Mouse (Mus musculus): ENCODE data around the gene Nsmce1. TPM values are rescaled to one million over a fixed set of nuclear protein-coding genes. Genes with fewer than 3 reads are reported as not detected.
A peak's percentile ranks its signal among the peaks of the same experiment; 100 is the strongest.

The Nsmce1 gene
- polyA plus RNA-seq, 1 experiment from 2014 or later = 127 TPM

GRCm38 (mm10) chr7:125500879-125501278 is 9.5 kb upstream of the Nsmce1 start:
- no peaks in the 10 kb centered on the region; the same call in 1 of the 2 replicates for H3K36me3 ChIP-seq (ENCODE audit: control insufficient read depth, insufficient read depth, low read length)
- WGBS = 90% methylated on average over 7 of the region's 7 CpGs
- no peaks in the 10 kb centered on the region for H3K4me1 ChIP-seq (ENCODE audit: control insufficient read depth, insufficient read depth, low read length)
- H3K4me2 ChIP-seq (ENCODE audit: low read depth, severe bottlenecking) = no peak overlapping the region
- no peaks in the 10 kb centered on the region for H3K9me3 ChIP-seq (ENCODE audit: control insufficient read depth, low read length)
- ATAC-seq (ENCODE audit: insufficient number of reproducible peaks, low FRiP score, low TSS enrichment, low read depth) (no peak), DNase-seq (ENCODE audit: low spot score) (no peak)
- no peak overlapping the region for H3K27ac ChIP-seq (replicated peaks; ENCODE audit: low read depth, low read length)
- H3K27me3 ChIP-seq (ENCODE audit: control insufficient read depth, insufficient read depth, low read length) = no peaks in the 10 kb centered on the region
- no peak overlapping the region for H3K4me3 ChIP-seq (ENCODE audit: low read depth, low read length)
- H3K9ac ChIP-seq (ENCODE audit: low read length) = no peak overlapping the region

- no peaks in the 10 kb centered on the region for H3K9me3 ChIP-seq (ENCODE audit: control insufficient read depth, low read length)
- 86% methylated on average over 13 of the region's 13 CpGs for WGBS
These were observed 8.8 kb upstream of the Nsmce1 start for GRCm38 (mm10) chr7:125499927-125500868.

GRCm38 (mm10) chr7:125495864-125496440 is 4.6 kb upstream of the Nsmce1 start:
- no peak for DNase-seq (ENCODE audit: low spot score)
- H3K9ac ChIP-seq (ENCODE audit: low read length) = no peak overlapping the region
- no peak for ATAC-seq (ENCODE audit: insufficient number of reproducible peaks, low FRiP score, low TSS enrichment, low read depth)
- no peaks in the 10 kb centered on the region for H3K27me3 ChIP-seq (ENCODE audit: control insufficient read depth, insufficient read depth, low read length)
- no peaks in the 10 kb centered on the region for H3K36me3 ChIP-seq (ENCODE audit: control insufficient read depth, insufficient read depth, low read length)
- 0 out of 2 replicates have a peak, but pooled peaks cover 2% of the 10 kb centered on the region for H3K4me1 ChIP-seq (ENCODE audit: control insufficient read depth, insufficient read depth, low read length)
- H3K4me3 ChIP-seq (ENCODE audit: low read depth, low read length) = no peak overlapping the region
- H3K9me3 ChIP-seq (ENCODE audit: control insufficient read depth, low read length) = no peaks in the 10 kb centered on the region
- WGBS = 86% methylated on average over 6 of the region's 6 CpGs
- no peak overlapping the region for H3K4me2 ChIP-seq (ENCODE audit: low read depth, severe bottlenecking)
- H3K27ac ChIP-seq (replicated peaks; ENCODE audit: low read depth, low read length) = no peak overlapping the region

More at GRCm38 (mm10) chr7:125499927-125500868, 8.8 kb upstream of the Nsmce1 start:
- H3K4me1 ChIP-seq (ENCODE audit: control insufficient read depth, insufficient read depth, low read length) = no peaks in the 10 kb centered on the region
- no peak for ATAC-seq (ENCODE audit: insufficient number of reproducible peaks, low FRiP score, low TSS enrichment, low read depth)
- H3K27me3 ChIP-seq (ENCODE audit: control insufficient read depth, insufficient read depth, low read length) = no peaks in the 10 kb centered on the region
- H3K36me3 ChIP-seq (ENCODE audit: control insufficient read depth, insufficient read depth, low read length) = no peaks in the 10 kb centered on the region; the same call in 1 of the 2 replicates
- no peak for DNase-seq (ENCODE audit: low spot score)
- H3K4me3 ChIP-seq (ENCODE audit: low read depth, low read length) = no peak overlapping the region
- H3K4me2 ChIP-seq (ENCODE audit: low read depth, severe bottlenecking) = no peak overlapping the region
- H3K27ac ChIP-seq (replicated peaks; ENCODE audit: low read depth, low read length) = no peak overlapping the region
- H3K9ac ChIP-seq (ENCODE audit: low read length) = no peak overlapping the region

GRCm38 (mm10) chr7:125492551-125492950 is 1.2 kb upstream of the Nsmce1 start:
- Histone ChIP-seq H3K4me1 (ENCODE audit: control insufficient read depth, insufficient read depth, low read length) (peaks cover 2% of the 10 kb centered on the region; the same call in 1 of the 2 replicates), H3K4me3 (ENCODE audit: low read depth, low read length) (no peak overlapping the region), H3K4me2 (ENCODE audit: low read depth, severe bottlenecking) (no peak overlapping the region), H3K36me3 (ENCODE audit: control insufficient read depth, insufficient read depth, low read length) (no peaks in the 10 kb centered on the region), H3K9me3 (ENCODE audit: control insufficient read depth, low read length) (no peaks in the 10 kb centered on the region), H3K27me3 (ENCODE audit: control insufficient read depth, insufficient read depth, low read length) (no peaks in the 10 kb centered on the region), H3K27ac (replicated peaks; ENCODE audit: low read depth, low read length) (no peak overlapping the region), H3K9ac (ENCODE audit: low read length) (0 out of 2 replicates have a peak overlapping the region, but pooled peaks have one; percentile 0)
- 85% methylated on average over 6 of the region's 6 CpGs for WGBS
- DNase-seq (ENCODE audit: low spot score) (no peak), ATAC-seq (ENCODE audit: insufficient number of reproducible peaks, low FRiP score, low TSS enrichment, low read depth) (no peak)

- ATAC-seq (ENCODE audit: insufficient number of reproducible peaks, low FRiP score, low TSS enrichment, low read depth) (peak; percentile 22; the same call in 1 of the 2 replicates), DNase-seq (ENCODE audit: low spot score) (no peak)
- H3K9ac ChIP-seq (ENCODE audit: low read length) = peak overlapping the region; percentile 83
- no peaks in the 10 kb centered on the region for H3K9me3 ChIP-seq (ENCODE audit: control insufficient read depth, low read length)
- 34% methylated on average over 12 of the region's 12 CpGs for WGBS
- peak overlapping the region; percentile 59 for H3K4me2 ChIP-seq (ENCODE audit: low read depth, severe bottlenecking)
- H3K4me3 ChIP-seq (ENCODE audit: low read depth, low read length) = peak overlapping the region; percentile 53
- peak overlapping the region; percentile 78 for H3K27ac ChIP-seq (replicated peaks; ENCODE audit: low read depth, low read length)
- H3K36me3 ChIP-seq (ENCODE audit: control insufficient read depth, insufficient read depth, low read length) = no peaks in the 10 kb centered on the region
- peaks cover 2% of the 10 kb centered on the region; the same call in 1 of the 2 replicates for H3K4me1 ChIP-seq (ENCODE audit: control insufficient read depth, insufficient read depth, low read length)
- H3K27me3 ChIP-seq (ENCODE audit: control insufficient read depth, insufficient read depth, low read length) = no peaks in the 10 kb centered on the region
These were observed 364 bp upstream of the Nsmce1 start for GRCm38 (mm10) chr7:125491760-125492159.

- Histone ChIP-seq H3K9me3 (ENCODE audit: control insufficient read depth, low read length) (no peaks in the 10 kb centered on the region), H3K27ac (replicated peaks; ENCODE audit: low read depth, low read length) (no peak overlapping the region), H3K4me2 (ENCODE audit: low read depth, severe bottlenecking) (no peak overlapping the region), H3K4me3 (ENCODE audit: low read depth, low read length) (no peak overlapping the region), H3K36me3 (ENCODE audit: control insufficient read depth, insufficient read depth, low read length) (peaks cover 2% of the 10 kb centered on the region; the same call in 1 of the 2 replicates), H3K27me3 (ENCODE audit: control insufficient read depth, insufficient read depth, low read length) (no peaks in the 10 kb centered on the region), H3K9ac (ENCODE audit: low read length) (no peak overlapping the region), H3K4me1 (ENCODE audit: control insufficient read depth, insufficient read depth, low read length) (peaks cover 2% of the 10 kb centered on the region; the same call in 1 of the 2 replicates)
- 91% methylated on average over 2 of the region's 2 CpGs for WGBS
- ATAC-seq (ENCODE audit: insufficient number of reproducible peaks, low FRiP score, low TSS enrichment, low read depth) = no peak
- no peak for DNase-seq (ENCODE audit: low spot score)
These were observed 1.8 kb downstream of the Nsmce1 start for GRCm38 (mm10) chr7:125489636-125490035.

GRCm38 (mm10) chr7:125488706-125489105 is 2.7 kb downstream of the Nsmce1 start:
- H3K4me2 ChIP-seq (ENCODE audit: low read depth, severe bottlenecking) = no peak overlapping the region
- H3K27ac ChIP-seq (replicated peaks; ENCODE audit: low read depth, low read length) = no peak overlapping the region
- no peak for DNase-seq (ENCODE audit: low spot score)
- 86% methylated on average over 6 of the region's 6 CpGs for WGBS
- no peak overlapping the region for H3K9ac ChIP-seq (ENCODE audit: low read length)
- no peak overlapping the region for H3K4me3 ChIP-seq (ENCODE audit: low read depth, low read length)
- H3K27me3 ChIP-seq (ENCODE audit: control insufficient read depth, insufficient read depth, low read length) = no peaks in the 10 kb centered on the region
- peaks cover 2% of the 10 kb centered on the region; the same call in 1 of the 2 replicates for H3K4me1 ChIP-seq (ENCODE audit: control insufficient read depth, insufficient read depth, low read length)
- no peak for ATAC-seq (ENCODE audit: insufficient number of reproducible peaks, low FRiP score, low TSS enrichment, low read depth)
- H3K9me3 ChIP-seq (ENCODE audit: control insufficient read depth, low read length) = no peaks in the 10 kb centered on the region
- peaks cover 2% of the 10 kb centered on the region; the same call in 1 of the 2 replicates for H3K36me3 ChIP-seq (ENCODE audit: control insufficient read depth, insufficient read depth, low read length)

- DNase-seq (ENCODE audit: low spot score) (no peak), ATAC-seq (ENCODE audit: insufficient number of reproducible peaks, low FRiP score, low TSS enrichment, low read depth) (no peak)
- Histone ChIP-seq H3K9ac (ENCODE audit: low read length) (no peak overlapping the region), H3K9me3 (ENCODE audit: control insufficient read depth, low read length) (no peaks in the 10 kb centered on the region), H3K27me3 (ENCODE audit: control insufficient read depth, insufficient read depth, low read length) (no peaks in the 10 kb centered on the region), H3K4me1 (ENCODE audit: control insufficient read depth, insufficient read depth, low read length) (peaks cover 2% of the 10 kb centered on the region; the same call in 1 of the 2 replicates), H3K36me3 (ENCODE audit: control insufficient read depth, insufficient read depth, low read length) (peaks cover 2% of the 10 kb centered on the region; the same call in 1 of the 2 replicates), H3K4me3 (ENCODE audit: low read depth, low read length) (no peak overlapping the region), H3K27ac (replicated peaks; ENCODE audit: low read depth, low read length) (no peak overlapping the region), H3K4me2 (ENCODE audit: low read depth, severe bottlenecking) (no peak overlapping the region)
- WGBS = 90% methylated on average over 10 of the region's 10 CpGs
These were observed 4.3 kb downstream of the Nsmce1 start for GRCm38 (mm10) chr7:125487126-125487525.

All from limb, embryonic 11.5 days (tissue).